Mouse (Mus musculus) intestine, embryonic 14.5 days (tissue): ENCODE results near the gene Brwd1. TPM values are rescaled to one million over a fixed set of nuclear protein-coding genes. Genes with fewer than 3 reads are reported as not detected.
"Not testable (repeated sequence)": the region's sequence is repeated elsewhere in the genome, so short reads cannot be mapped to it uniquely, and the experiment has no call there.

Experiments used
- ATAC-seq: fragments of 200-750 bp; cut with Nextera tagmentation; replicated peaks from 2 replicates; pipeline ENCODE4 v1.8.0; 2017; ENCODE audit warnings: low read depth, moderate number of reproducible peaks, moderate TSS enrichment, moderate library complexity; ENCODE audit not compliant: low FRiP score, low TSS enrichment
- DNase-seq: peaks from one replicate; pipeline ENCODE4 v3.0.0-alpha.2; 2018; ENCODE audit warnings: low spot score
- H3K27ac ChIP-seq: fragments of 300-500 bp; sonication (generic); 2 replicates; pipeline ENCODE4 v1.5.1; 2014; ENCODE audit warnings: low read depth, mild to moderate bottlenecking, control low read depth
- H3K27me3 ChIP-seq: fragments of 300-500 bp; sonication (generic); replicated peaks from 2 replicates; pipeline ENCODE4 v1.6.1; 2014; ENCODE audit warnings: low read length, control low read depth; ENCODE audit not compliant: control insufficient read depth, insufficient read depth
- H3K36me3 ChIP-seq: fragments of 300-500 bp; sonication (generic); 2 replicates; pipeline ENCODE4 v1.6.1; 2014; ENCODE audit warnings: low read length, control low read depth; ENCODE audit not compliant: control insufficient read depth, insufficient read depth
- H3K4me1 ChIP-seq: fragments of 300-500 bp; sonication (generic); replicated peaks from 2 replicates; pipeline ENCODE4 v1.6.1; 2014; ENCODE audit warnings: low read length, control low read depth, mixed read lengths; ENCODE audit not compliant: control insufficient read depth, insufficient read depth
- H3K4me2 ChIP-seq: fragments of 300-500 bp; sonication (generic); 2 replicates; pipeline ENCODE4 v1.6.1; 2014; ENCODE audit warnings: low read length
- H3K4me3 ChIP-seq: fragments of 300-500 bp; sonication (generic); 2 replicates; pipeline ENCODE4 v1.5.1; 2014; ENCODE audit warnings: low read depth, low read length, control low read depth, mixed read lengths
- H3K9ac ChIP-seq: fragments of 300-500 bp; sonication (generic); 2 replicates; pipeline ENCODE4 v1.6.1; 2014; ENCODE audit warnings: mild to moderate bottlenecking, low read length
- H3K9me3 ChIP-seq: fragments of 300-500 bp; sonication (generic); 2 replicates; pipeline ENCODE4 v1.6.1; 2016; ENCODE audit warnings: low read length, control low read depth; ENCODE audit not compliant: control insufficient read depth
- WGBS: fragments of 180-500 bp; shearing (Covaris S2); extraction: QIAGEN DNeasy Blood & Tissue Kit; methylation state at CpG from one replicate; pipeline ENCODE4 v1.1.7; 2014; 5-methylcytosine and 5-hydroxymethylcytosine counted together
- polyA plus RNA-seq: library from polyadenylated mRNA; unstranded; fragments of >200 nt; fragmentation: Nextera tagmentation; extraction: Ambion mirVana; gene quantifications from 2 replicates; pipeline ENCODE4 v1.2.1, GENCODE M21; 2014

Brwd1 gene
- polyA plus RNA-seq, 1 experiment from 2014 or later, result 99.6 TPM

GRCm38 (mm10) chr16:96110655-96111345 lies 28.5 kb upstream of the Brwd1 start:
- 81% methylated on average over 5 of the region's 5 CpGs for WGBS
- Histone ChIP-seq H3K4me1 (no peaks in the 10 kb centered on the region), H3K4me2 (no peak overlapping the region), H3K36me3 (no peaks in the 10 kb centered on the region), H3K4me3 (no peak overlapping the region), H3K27me3 (no peaks in the 10 kb centered on the region), H3K9me3 (no peaks in the 10 kb centered on the region), H3K9ac (no peak overlapping the region), H3K27ac (no peak overlapping the region)
- ATAC-seq (no peak), DNase-seq (no peak)

DNA sequence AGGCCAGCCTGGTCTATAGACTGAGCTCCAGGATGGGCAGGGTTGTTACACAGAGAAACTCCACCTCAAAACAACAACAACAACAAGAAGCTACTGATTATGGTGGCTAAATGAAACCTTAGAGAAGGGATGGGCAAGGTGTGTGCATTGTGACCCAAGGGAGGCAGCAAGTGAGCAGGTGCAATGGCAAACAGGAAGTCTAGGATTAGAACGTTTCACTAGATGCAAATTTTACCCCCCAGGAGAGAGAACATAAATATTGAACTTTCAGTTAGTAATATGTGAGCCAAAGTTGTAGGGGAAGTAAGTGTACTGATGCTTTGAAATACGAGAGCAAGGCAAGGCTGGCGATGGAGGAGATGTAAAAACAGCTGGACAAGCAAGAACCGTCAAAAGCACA lies 27.3 kb upstream of the Brwd1 start:
- WGBS, result 60% methylated on average over 4 of the region's 4 CpGs
- H3K27me3 ChIP-seq, result no peaks in the 10 kb centered on the region
- no peak overlapping the region for H3K27ac ChIP-seq
- no peaks in the 10 kb centered on the region for H3K9me3 ChIP-seq
- H3K36me3 ChIP-seq, result no peaks in the 10 kb centered on the region
- DNase-seq, result no peak
- H3K9ac ChIP-seq, result no peak overlapping the region
- H3K4me1 ChIP-seq, result no peaks in the 10 kb centered on the region
- H3K4me3 ChIP-seq, result no peak overlapping the region
- no peak for ATAC-seq
- H3K4me2 ChIP-seq, result no peak overlapping the region

- DNase-seq (no peak), ATAC-seq (no peak)
- Histone ChIP-seq H3K4me3 (no peak overlapping the region), H3K27ac (no peak overlapping the region), H3K4me2 (no peak overlapping the region), H3K27me3 (no peaks in the 10 kb centered on the region), H3K9me3 (no peaks in the 10 kb centered on the region), H3K4me1 (no peaks in the 10 kb centered on the region), H3K36me3 (no peaks in the 10 kb centered on the region), H3K9ac (no peak overlapping the region)
- 35% methylated on average over 2 of the region's 2 CpGs for WGBS
These were observed 20.7 kb upstream of the Brwd1 start for GRCm38 (mm10) chr16:96103036-96103435.

- H3K4me1 ChIP-seq, H3K36me3 ChIP-seq, H3K27me3 ChIP-seq, ATAC-seq, H3K27ac ChIP-seq, H3K9me3 ChIP-seq, H3K4me2 ChIP-seq, DNase-seq, H3K9ac ChIP-seq, H3K4me3 ChIP-seq: not testable (repeated sequence)
These were observed 15.5 kb upstream of the Brwd1 start for GRCm38 (mm10) chr16:96097811-96098210.

DNA sequence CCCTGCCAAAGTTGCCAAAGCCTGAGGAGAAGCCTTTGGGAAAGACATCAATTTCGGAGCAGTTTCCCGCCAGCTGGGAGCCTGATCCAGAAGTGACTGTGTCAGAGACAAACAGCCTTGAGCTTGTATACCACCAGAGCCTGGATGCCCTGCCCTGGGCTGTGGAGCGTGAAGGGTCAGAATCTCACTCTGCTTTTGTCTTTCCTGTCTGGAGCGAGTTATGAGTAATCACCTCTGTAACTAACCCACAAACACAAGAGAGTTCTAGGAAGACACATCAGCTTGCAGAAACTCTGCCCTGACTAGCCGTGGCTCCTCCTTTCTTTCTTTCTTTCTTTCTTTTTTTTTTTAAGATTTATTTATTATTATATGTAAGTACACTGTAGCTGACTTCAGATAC lies 13.6 kb upstream of the Brwd1 start:
- Histone ChIP-seq H3K4me1 (no peaks in the 10 kb centered on the region), H3K9me3 (no peaks in the 10 kb centered on the region), H3K9ac (no peak overlapping the region), H3K36me3 (no peaks in the 10 kb centered on the region), H3K27ac (no peak overlapping the region), H3K4me3 (no peak overlapping the region), H3K4me2 (no peak overlapping the region), H3K27me3 (no peaks in the 10 kb centered on the region)
- WGBS, result 82% methylated on average over 5 of the region's 5 CpGs
- DNase-seq (no peak), ATAC-seq (no peak)

- Histone ChIP-seq H3K27me3 (no peaks in the 10 kb centered on the region), H3K27ac (no peak overlapping the region), H3K4me3 (no peak overlapping the region), H3K4me1 (no peaks in the 10 kb centered on the region), H3K36me3 (no peaks in the 10 kb centered on the region), H3K9me3 (no peaks in the 10 kb centered on the region), H3K9ac (no peak overlapping the region), H3K4me2 (no peak overlapping the region)
- ATAC-seq (no peak), DNase-seq (no peak)
- WGBS, result 49% methylated on average over 9 of the region's 9 CpGs
These were observed 9.5 kb upstream of the Brwd1 start for GRCm38 (mm10) chr16:96091515-96092504.

DNA sequence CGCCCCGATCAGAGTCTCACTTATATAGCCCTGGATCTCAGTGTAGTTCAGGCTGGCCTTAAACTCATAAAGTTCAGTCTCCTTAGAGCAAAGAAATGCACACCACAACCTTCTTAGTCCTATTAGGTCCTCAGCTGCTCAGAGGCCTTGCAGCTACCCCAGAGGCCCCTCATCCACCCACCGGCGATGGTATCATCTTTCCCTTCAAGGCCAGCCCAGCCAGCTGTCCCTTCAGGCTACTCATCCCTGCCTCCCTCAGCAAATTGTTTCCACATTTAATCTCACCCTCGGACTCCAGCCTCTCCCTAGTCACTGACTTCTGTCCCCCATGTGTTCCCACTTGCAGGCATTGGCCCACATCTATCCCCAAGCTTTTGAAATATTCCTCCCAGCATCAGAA lies 5.8 kb upstream of the Brwd1 start:
- WGBS, result 67% methylated on average over 5 of the region's 5 CpGs
- DNase-seq, result no peak

GRCm38 (mm10) chr16:96087436-96087835 lies 5.1 kb upstream of the Brwd1 start:
- Histone ChIP-seq H3K9ac (no peak overlapping the region), H3K4me2 (no peak overlapping the region), H3K36me3 (no peaks in the 10 kb centered on the region), H3K27ac (no peak overlapping the region), H3K4me1 (0 out of 2 replicates have a peak, but pooled peaks cover 5% of the 10 kb centered on the region), H3K27me3 (no peaks in the 10 kb centered on the region), H3K4me3 (no peak overlapping the region), H3K9me3 (no peaks in the 10 kb centered on the region)
- ATAC-seq (no peak), DNase-seq (no peak)
- WGBS, result 78% methylated on average over 4 of the region's 4 CpGs

More for the DNA sequence above, 5.8 kb upstream of the Brwd1 start:
- Histone ChIP-seq H3K4me3 (no peak overlapping the region), H3K9me3 (no peaks in the 10 kb centered on the region), H3K27ac (no peak overlapping the region), H3K9ac (no peak overlapping the region), H3K27me3 (no peaks in the 10 kb centered on the region), H3K36me3 (no peaks in the 10 kb centered on the region), H3K4me2 (no peak overlapping the region), H3K4me1 (0 out of 2 replicates have a peak, but pooled peaks cover 4% of the 10 kb centered on the region)
- no peak for ATAC-seq
